Mouse (Mus musculus) cerebellum, postnatal 14 days (tissue): ENCODE measurements at regions not wholly inside any gene's neighbourhood (a gene's known extent, or its start where the extent isn't known, plus 50 kb on each side); places are given as distances from the start of the nearest gene placed in this dataset.
A peak's percentile ranks its signal among the peaks of the same experiment; 100 is the strongest.

Experiments used
- DNase-seq, 2 experiments: peaks; one replicate each; pipeline ENCODE4 v3.0.0; 2021; ENCODE audit warnings: mixed read lengths in 2 of 2

DNA sequence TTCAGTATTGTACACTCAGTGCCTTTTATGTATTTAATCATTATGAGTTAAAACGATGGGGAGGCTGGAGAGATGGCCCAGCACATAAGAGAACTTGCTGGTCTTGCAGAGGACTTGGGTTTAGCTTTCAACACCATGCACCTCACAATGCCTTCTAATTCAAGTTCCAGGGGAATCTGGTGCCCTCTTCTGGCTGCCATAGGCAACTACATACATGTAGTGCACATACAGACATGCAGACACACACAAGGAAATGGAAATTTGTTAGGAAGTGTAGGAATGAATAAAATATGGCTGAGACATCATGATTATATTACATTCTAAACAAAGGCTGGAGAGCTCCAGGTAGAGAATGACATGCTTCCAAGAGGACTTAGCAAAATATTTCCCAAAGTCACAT, 251.4 kb downstream of the Hivep2 start:
- no peak for DNase-seq

DNA sequence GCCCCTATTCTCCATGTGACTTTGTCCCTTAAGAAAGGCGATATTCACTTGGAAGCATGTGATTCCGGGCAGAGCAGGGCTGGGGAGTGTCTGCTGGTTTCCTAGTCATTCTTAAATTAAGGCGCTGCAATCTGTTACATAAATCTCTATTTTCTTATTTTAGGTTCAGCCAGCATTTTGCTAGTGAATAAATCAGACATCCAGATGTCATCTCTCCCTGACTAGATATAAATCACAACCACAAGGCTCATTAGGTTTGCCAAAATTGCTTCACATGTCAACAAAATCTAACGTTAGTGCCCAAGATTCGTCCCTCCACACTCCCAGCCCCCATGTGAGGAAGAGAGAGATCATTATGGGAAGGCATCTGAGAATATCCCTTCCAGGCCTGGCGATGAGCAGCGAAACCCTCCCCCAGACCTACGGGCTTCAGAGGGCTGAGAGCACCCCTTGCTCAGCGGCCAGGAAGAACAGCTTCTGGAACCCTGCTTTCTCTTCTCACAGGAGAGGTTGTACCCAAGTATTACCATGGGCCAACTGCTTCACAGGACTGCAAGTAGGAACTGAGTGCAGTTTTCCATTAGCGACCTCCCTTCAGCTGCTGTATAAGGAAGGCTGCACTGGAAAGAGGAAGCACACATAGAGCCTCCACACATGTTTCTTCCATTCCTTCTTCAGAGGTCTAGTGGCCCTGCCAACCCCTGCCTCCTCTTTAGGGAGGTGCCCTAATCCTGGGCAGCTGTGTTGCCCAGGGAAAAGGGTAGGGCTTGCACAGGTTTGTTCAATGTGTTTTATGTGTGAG, 250.5 kb downstream of the Hivep2 start:
- no peak for DNase-seq

DNA sequence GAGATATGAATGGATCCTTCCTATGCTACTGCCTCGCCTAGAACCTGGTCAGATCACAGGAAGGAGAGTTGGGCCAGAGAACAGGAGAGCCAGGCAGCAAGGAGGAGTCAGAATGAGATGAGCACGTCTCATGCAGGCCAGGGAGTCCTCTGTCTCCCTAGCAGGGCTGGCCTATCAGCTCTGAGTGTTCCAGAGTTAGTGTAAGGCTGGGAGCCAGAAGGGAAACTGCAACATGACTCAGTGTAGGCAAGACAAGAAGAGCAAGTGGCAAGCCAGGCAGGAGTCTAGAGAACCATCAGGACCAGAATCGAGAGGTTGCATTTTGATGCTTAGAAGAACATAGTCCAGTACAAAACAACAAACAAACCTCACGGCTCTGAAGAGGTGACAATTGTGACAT, 249.6 kb downstream of the Hivep2 start:
- no peak for DNase-seq

DNA sequence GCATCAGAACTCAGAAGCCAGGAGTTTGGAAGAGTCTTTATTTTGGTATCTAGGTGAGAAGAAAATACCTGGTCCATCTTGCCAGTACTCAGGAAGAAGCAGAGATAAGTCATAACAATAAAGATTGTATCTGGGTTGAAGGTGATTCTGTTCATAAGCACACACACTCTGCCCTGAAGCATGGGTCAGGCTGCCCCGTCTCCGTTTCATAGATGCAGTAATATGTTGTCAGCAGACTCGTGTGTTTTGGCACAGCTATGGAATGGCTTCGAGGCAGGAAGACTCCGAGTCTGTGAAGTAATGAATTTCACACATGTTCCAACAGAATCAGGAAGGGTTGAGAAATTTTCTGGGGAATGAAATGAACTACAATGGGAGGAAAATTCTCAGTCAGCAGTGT, 247.7 kb downstream of the Hivep2 start:
- no peak for DNase-seq

DNA sequence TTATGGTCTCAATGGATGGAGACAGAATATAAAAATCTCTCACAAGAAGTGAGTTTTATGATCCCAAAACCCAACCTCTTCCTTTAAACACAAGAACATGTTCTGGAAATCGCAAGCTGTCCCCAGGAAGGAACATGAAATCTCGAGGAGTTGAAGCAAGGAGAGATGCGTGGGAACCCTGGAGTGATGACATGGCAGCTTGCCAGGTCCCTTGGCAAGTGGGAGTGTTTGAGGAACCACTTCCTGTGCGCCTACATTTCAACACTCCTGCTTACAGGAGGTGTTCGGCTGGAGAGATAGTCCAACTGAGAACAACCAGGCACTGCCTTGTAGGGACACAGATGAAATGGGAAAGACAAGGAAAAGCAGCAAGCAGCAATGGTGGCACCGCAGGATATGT, 246.1 kb downstream of the Hivep2 start:
- DNase-seq: peak; percentile 64 to 75

DNA sequence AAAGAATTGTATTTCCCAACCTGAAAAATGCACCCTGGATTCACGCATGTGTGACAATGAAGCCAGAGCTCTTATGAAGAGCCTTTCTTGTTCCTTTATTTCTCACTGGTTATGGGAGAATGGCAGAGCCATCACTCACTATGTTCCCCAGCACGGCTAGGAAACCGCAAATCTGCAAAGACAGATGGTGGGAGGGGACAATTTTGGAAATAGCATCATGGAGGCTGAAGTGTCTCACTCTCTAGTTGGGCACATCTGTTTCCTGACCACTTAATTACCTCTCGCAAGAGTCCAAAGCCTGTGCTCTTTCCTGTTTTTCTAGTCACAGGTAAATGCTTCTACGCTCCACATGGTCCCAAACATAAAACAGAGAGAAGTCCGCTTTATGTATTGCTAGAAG, 245.6 kb downstream of the Hivep2 start:
- DNase-seq: no peak

DNA sequence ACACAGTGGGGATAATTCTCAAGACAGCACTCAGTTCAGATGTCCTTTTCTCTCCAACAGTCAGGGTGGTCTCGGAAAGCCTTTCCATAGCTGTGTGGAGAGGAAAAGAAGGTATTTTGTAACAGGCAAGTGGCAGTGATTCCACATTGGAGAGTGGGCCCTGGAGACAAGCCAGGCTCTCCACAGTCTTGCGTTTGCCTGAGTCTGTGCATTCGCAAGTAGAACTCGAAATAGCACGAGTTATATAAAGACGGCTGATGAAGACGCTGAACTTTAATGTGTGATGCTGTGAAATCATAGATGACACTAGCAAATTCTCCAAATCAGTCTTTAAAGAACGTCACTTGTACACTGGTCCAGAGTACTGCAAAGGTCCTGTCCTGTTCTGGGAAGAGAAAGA, 244.6 kb downstream of the Hivep2 start:
- no peak for DNase-seq

DNA sequence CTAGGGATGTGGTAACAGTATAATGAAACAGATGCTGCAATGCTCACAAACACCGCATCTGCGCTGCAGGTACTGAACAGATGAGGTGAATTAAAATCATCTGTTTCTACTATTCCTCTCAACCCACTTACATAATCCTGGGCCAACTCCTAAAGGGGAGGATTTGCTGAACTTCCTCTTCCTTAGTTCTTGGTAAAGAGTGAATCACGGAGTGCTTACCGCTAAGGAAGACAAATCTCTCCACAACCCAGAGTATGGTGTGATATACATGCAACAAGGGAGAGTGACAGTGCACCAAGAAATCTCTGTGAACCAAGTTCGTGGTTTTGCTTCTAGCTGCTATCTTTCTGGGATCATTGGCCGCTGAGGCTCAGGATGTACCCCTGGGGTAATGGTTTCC, 244.2 kb downstream of the Hivep2 start:
- no peak for DNase-seq

DNA sequence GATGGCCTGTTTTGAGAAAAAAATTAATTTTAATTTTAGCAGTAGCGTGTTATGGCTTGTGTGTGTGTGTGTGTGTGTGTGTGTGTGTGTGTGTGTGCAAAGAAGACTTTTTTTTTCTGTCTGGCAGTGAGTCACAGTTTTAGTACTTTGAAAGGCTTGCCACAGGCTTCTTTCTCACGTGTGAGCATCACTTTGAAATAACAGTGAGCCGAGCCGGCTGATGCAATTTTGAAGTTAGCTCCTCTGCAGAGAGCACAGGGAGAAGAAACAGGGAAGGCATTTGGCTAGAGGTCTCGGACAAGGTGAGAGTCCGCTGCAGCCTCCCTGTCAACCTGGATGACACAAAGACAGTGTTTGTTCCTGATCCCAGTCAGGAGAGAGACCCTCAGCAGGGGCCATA, 242.3 kb downstream of the Hivep2 start:
- no peak for DNase-seq

DNA sequence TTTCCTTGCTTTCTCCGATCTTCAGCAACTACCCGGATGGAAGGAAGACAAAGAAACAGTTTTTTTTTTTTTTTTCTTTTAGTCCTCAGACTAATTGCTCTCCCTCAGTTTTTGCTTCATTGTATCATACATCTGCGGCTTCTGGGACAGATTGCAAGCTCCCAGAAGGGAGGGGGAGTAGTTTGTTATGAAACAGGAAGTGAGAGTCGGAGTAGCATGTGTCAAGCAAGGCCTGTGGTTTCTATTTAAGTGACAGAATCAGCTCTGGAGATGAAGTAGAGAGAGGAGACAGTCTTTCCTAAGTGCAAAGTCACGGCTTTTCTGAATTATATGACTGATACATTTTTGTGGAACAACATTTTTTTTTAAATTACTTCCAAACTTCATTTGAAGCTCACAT, 241.7 kb downstream of the Hivep2 start:
- DNase-seq: no peak

DNA sequence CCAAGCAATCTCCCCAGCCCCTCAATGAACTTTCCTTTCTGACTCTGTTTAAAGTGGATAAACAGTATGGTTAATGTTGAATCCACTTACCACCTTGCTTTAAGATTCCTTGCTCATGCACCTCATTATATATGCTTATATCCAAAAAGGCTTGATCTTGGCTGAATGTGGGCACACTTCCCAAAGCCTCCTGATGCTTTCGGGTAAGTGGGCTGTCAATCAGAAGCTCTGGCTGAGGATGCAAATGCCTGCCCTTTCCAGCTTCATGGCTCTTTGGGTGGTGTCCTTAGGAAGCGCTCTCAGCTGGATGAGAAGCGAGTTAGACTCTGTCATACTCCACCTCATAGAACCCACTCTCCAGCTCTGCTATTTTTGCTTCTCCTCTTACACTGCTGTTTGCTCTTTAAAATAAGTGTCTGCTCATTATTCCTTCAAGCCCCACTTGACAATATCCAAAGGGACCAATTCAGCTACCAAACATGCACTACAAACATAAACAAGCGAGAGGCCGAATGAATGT, 241.2 kb downstream of the Hivep2 start:
- DNase-seq: peak; percentile 22 to 35
